Mouse (Mus musculus) embryo, embryonic 11 days (tissue): Measurements from ENCODE around the gene Asprv1.
A peak's percentile ranks its signal among the peaks of the same experiment; 100 is the strongest.

Experiments used
- DNase-seq: peaks from one replicate; pipeline ENCODE4 v3.0.0-alpha.2; 2015

Asprv1 gene

GRCm38 (mm10) chr6:86668580-86669239 lies 40.7 kb downstream of the Asprv1 start, which contains the start of gene Mxd1:
Gene Mxd1 (minus strand): TSS chr6:86669161.
- no peak for DNase-seq

GRCm38 (mm10) chr6:86669240-86669727 lies 41.3 kb downstream of the Asprv1 start:
- peak; percentile 100 for DNase-seq

- DNase-seq = peak; percentile 85
These were observed 42.9 kb downstream of the Asprv1 start for GRCm38 (mm10) chr6:86670873-86671272.

GRCm38 (mm10) chr6:86678341-86678740 lies 50.4 kb downstream of the Asprv1 start:
- DNase-seq = no peak
